Mouse (Mus musculus): ENCODE measurements at regions not wholly inside any gene's neighbourhood (a gene's known extent, or its start where the extent isn't known, plus 50 kb on each side); places are given as distances from the start of the nearest gene placed in this dataset.
A peak's percentile ranks its signal among the peaks of the same experiment; 100 is the strongest.

DNA sequence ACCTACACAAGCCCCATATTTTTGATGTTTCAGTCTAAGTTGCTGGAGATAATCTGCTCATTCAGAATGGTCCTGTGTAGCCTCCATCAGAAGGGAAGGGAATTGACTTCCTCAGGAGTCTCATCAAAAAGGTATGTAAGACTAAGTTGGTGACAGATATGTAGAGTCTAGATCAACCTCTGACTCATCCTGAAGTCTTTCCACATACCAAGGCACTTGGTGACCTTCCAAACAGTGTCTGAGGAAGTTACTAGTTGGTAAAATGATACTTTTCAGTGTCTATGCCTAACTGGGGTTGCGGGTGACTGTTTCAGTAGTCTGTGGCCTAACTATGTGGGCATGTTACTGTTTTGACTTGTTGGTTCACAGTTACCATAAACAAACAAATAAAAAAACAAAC is 133.0 kb upstream of the Plcb4 start:
- H3K4me1 ChIP-seq (ENCODE audit: control insufficient read depth, insufficient read depth, low read length) = no peaks in the 10 kb centered on the region
- TF ChIP-seq POLR2A (IDR thresholded peaks at IDR 0.05; ENCODE audit: borderline replicate concordance, insufficient read depth, low read length) (no peak), CTCF (IDR thresholded peaks at IDR 0.05; ENCODE audit: borderline replicate concordance, insufficient read depth, low read depth, low read length) (no peak)
- whole genome bisulfite sequencing = 98% methylated on average over 1 of the region's 1 CpGs
- H3K27ac ChIP-seq (ENCODE audit: insufficient read depth, low read length) = no peak overlapping the region
- no peak for DNase-seq
- no peak overlapping the region for H3K4me3 ChIP-seq (replicated peaks; ENCODE audit: insufficient read depth, low read depth, low read length)
- H3K27me3 ChIP-seq (ENCODE audit: control insufficient read depth, insufficient read depth, low read length) = no peaks in the 10 kb centered on the region

DNA sequence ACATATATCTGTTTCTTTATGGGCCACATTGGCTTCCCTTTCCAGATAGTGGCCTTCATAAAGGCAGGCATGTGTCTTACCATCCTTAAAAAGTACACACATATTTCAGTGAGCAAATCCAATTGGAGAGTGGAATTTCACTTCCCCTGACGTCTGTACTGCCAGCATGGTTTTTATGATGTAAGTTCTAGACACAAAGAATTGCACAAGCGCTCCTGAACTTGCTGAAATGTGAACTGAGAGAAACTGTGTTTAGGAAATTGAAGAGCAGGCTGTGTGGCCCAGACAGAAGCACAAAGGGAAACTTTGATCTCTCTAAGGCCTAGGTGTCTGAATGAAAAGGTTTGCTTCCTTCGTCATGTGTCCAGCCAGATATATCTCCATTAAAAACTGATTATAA is 129.2 kb upstream of the Plcb4 start:
- DNase-seq = no peak
- no peak overlapping the region for H3K4me3 ChIP-seq (replicated peaks; ENCODE audit: insufficient read depth, low read depth, low read length)
- TF ChIP-seq POLR2A (IDR thresholded peaks at IDR 0.05; ENCODE audit: borderline replicate concordance, insufficient read depth, low read length) (no peak), CTCF (IDR thresholded peaks at IDR 0.05; ENCODE audit: borderline replicate concordance, insufficient read depth, low read depth, low read length) (no peak)
- H3K27me3 ChIP-seq (ENCODE audit: control insufficient read depth, insufficient read depth, low read length) = no peaks in the 10 kb centered on the region
- H3K27ac ChIP-seq (ENCODE audit: insufficient read depth, low read length) = no peak overlapping the region
- WGBS = 87% methylated on average over 3 of the region's 3 CpGs
- no peaks in the 10 kb centered on the region for H3K4me1 ChIP-seq (ENCODE audit: control insufficient read depth, insufficient read depth, low read length)

DNA sequence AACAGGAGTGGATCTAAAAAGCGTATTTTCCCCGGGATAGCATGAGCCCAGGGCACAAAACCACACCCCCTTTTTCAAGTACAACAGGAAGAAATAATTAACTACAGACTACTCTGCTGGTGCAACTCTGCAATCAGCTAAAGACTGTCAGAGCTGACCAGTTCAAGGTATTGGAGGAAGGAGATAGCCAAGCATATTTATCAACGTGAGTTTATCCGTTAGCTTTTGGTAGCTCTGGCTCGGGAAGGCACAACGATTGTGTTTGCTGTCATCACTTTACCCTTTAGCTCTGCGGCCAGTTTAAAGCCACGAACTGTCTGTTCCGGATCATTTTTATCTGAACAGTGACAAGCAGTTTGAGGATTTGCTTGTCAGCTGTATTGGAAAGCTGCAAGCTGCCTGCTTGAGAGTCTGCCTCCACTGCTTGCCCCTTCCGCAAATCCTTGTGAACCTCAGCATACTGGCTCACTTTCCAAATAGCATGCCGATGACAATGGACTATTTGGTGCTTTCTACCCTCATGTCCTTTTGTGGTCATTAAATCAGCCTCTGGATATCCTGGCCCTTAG is 122.4 kb upstream of the Plcb4 start:
- Histone ChIP-seq H3K4me1 (ENCODE audit: control insufficient read depth, insufficient read depth, low read length) (no peaks in the 10 kb centered on the region; the same call in 1 of the 2 replicates), H3K27ac (ENCODE audit: insufficient read depth, low read length) (no peak overlapping the region), H3K27me3 (ENCODE audit: control insufficient read depth, insufficient read depth, low read length) (no peaks in the 10 kb centered on the region), H3K4me3 (replicated peaks; ENCODE audit: insufficient read depth, low read depth, low read length) (no peak overlapping the region)
- TF ChIP-seq CTCF (IDR thresholded peaks at IDR 0.05; ENCODE audit: borderline replicate concordance, insufficient read depth, low read depth, low read length) (no peak), POLR2A (IDR thresholded peaks at IDR 0.05; ENCODE audit: borderline replicate concordance, insufficient read depth, low read length) (no peak)
- WGBS = 90% methylated on average over 11 of the region's 11 CpGs
- no peak for DNase-seq

DNA sequence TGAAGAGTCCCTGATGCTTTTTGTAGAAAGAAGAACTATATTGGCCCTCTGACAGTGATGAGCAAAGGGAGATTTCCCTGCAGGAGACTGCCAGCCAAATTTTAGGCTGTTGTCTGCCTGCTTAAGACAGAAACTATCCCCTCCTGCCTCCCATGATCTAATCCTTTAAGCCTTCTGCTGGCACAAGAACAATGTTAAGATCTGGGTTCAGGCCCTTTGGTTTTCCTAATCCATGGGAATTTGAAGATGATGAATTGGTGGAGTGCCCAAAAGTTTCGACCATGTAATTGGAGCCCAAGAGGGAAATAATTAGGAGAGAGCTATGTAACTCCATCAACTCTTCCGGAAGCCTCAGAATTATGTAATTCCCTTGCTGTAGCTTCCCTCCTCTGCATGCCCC is 120.8 kb upstream of the Plcb4 start:
- TF ChIP-seq CTCF (IDR thresholded peaks at IDR 0.05; ENCODE audit: borderline replicate concordance, insufficient read depth, low read depth, low read length) (no peak), POLR2A (IDR thresholded peaks at IDR 0.05; ENCODE audit: borderline replicate concordance, insufficient read depth, low read length) (no peak)
- DNase-seq = no peak
- WGBS = 47% methylated on average over 2 of the region's 2 CpGs
- H3K27me3 ChIP-seq (ENCODE audit: control insufficient read depth, insufficient read depth, low read length) = no peaks in the 10 kb centered on the region
- H3K4me1 ChIP-seq (ENCODE audit: control insufficient read depth, insufficient read depth, low read length) = no peaks in the 10 kb centered on the region; the same call in 1 of the 2 replicates
- H3K27ac ChIP-seq (ENCODE audit: insufficient read depth, low read length) = no peak overlapping the region
- H3K4me3 ChIP-seq (replicated peaks; ENCODE audit: insufficient read depth, low read depth, low read length) = no peak overlapping the region

DNA sequence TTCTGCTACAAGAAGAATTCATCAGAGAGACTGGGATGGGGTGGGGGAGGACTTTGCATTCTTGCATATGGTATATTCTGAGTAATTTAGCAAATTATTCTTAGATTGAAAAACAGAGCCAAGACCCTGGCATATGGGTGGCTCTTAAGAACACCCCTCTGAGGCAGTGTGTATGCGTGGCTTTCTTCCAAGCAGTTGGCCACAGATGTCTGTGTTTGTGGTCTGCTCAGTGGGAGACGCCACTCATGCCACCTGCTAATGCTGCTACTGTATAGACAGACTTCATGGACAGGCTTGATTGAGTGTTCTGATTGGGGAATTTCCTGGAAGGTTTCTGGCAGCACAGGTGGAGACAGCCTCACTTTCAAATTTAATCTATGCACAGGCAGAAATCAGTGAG is 117.8 kb upstream of the Plcb4 start:
- no peaks in the 10 kb centered on the region for H3K27me3 ChIP-seq (ENCODE audit: control insufficient read depth, insufficient read depth, low read length)
- TF ChIP-seq POLR2A (IDR thresholded peaks at IDR 0.05; ENCODE audit: borderline replicate concordance, insufficient read depth, low read length) (no peak), CTCF (IDR thresholded peaks at IDR 0.05; ENCODE audit: borderline replicate concordance, insufficient read depth, low read depth, low read length) (no peak)
- WGBS = 3% methylated on average over 2 of the region's 2 CpGs
- H3K27ac ChIP-seq (ENCODE audit: insufficient read depth, low read length) = no peak overlapping the region
- DNase-seq = peak; percentile 73 to 83
- H3K4me1 ChIP-seq (ENCODE audit: control insufficient read depth, insufficient read depth, low read length) = no peaks in the 10 kb centered on the region; the same call in 1 of the 2 replicates
- no peak overlapping the region for H3K4me3 ChIP-seq (replicated peaks; ENCODE audit: insufficient read depth, low read depth, low read length)

DNA sequence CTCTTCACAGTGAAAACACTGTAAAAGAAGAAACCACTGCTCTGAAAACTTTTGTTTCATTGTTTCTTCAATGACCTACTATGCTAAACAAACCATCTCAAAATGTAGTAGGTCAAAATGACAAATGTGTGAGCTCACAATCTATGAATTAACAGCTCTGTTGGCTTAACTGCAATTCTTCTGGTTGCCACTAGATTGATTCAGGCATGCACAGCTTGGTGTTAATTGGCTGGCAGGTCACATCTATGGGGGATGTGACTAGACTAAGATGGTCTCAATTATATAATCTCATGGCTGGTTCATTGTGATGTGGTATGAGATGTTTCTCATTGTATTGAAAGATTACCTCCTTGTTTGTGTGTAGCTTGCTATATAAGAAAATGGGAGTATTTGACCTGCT is 116.9 kb upstream of the Plcb4 start:
- Histone ChIP-seq H3K4me1 (ENCODE audit: control insufficient read depth, insufficient read depth, low read length) (no peaks in the 10 kb centered on the region; the same call in 1 of the 2 replicates), H3K27me3 (ENCODE audit: control insufficient read depth, insufficient read depth, low read length) (no peaks in the 10 kb centered on the region), H3K4me3 (replicated peaks; ENCODE audit: insufficient read depth, low read depth, low read length) (no peak overlapping the region), H3K27ac (ENCODE audit: insufficient read depth, low read length) (no peak overlapping the region)
- DNase-seq = no peak
- TF ChIP-seq POLR2A (IDR thresholded peaks at IDR 0.05; ENCODE audit: borderline replicate concordance, insufficient read depth, low read length) (no peak), CTCF (IDR thresholded peaks at IDR 0.05; ENCODE audit: borderline replicate concordance, insufficient read depth, low read depth, low read length) (no peak; the same call in 1 of the 2 replicates)

DNA sequence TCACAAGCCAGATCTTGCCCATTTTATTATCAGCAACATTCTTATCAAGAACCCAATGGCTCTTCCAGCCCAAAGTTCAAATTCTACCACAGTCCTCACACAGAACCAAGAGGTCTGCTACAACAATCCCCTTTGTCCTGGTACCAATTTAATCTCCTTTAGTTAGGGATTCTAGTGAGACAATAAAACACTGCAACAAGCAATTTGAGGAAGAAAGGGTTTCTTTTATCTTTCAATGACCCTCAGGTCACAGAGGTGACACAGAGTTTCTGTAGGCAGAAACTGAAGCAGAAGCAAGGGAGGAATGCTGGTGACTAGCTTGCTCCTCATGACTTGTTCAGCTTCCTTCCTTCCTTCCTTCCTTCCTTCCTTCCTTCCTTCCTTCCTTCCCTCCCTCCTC is 113.9 kb upstream of the Plcb4 start:
- Histone ChIP-seq H3K27me3 (ENCODE audit: control insufficient read depth, insufficient read depth, low read length) (no peaks in the 10 kb centered on the region), H3K4me3 (replicated peaks; ENCODE audit: insufficient read depth, low read depth, low read length) (no peak overlapping the region), H3K27ac (ENCODE audit: insufficient read depth, low read length) (no peak overlapping the region), H3K4me1 (ENCODE audit: control insufficient read depth, insufficient read depth, low read length) (no peaks in the 10 kb centered on the region; the same call in 1 of the 2 replicates)
- no peak for DNase-seq
- TF ChIP-seq POLR2A (IDR thresholded peaks at IDR 0.05; ENCODE audit: borderline replicate concordance, insufficient read depth, low read length) = no peak
- no peak for TF ChIP-seq CTCF (IDR thresholded peaks at IDR 0.05; ENCODE audit: borderline replicate concordance, insufficient read depth, low read depth, low read length)

DNA sequence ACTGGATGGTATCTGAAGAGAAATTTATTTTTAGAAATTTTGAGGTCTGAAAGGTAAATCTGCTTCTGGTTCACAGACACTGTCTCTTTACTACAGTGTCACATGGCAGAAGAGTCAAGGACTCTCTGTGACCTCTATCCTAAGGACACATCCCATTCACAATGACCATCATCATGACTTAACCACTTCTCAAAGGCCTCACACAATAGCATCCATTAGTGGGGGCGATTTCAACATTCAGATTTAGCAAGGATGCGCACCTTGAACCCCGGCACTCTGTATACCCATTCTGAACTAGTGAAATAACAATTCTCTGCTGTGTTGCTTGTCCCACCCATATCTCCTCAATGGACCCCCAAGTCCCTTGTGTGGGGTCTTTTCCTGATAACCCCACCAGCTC is 110.8 kb upstream of the Plcb4 start:
- Histone ChIP-seq H3K27me3 (ENCODE audit: control insufficient read depth, insufficient read depth, low read length) (no peaks in the 10 kb centered on the region), H3K4me1 (ENCODE audit: control insufficient read depth, insufficient read depth, low read length) (no peaks in the 10 kb centered on the region), H3K4me3 (replicated peaks; ENCODE audit: insufficient read depth, low read depth, low read length) (no peak overlapping the region), H3K27ac (ENCODE audit: insufficient read depth, low read length) (no peak overlapping the region)
- TF ChIP-seq POLR2A (IDR thresholded peaks at IDR 0.05; ENCODE audit: borderline replicate concordance, insufficient read depth, low read length) = no peak
- no peak for DNase-seq
- WGBS = 85% methylated on average over 3 of the region's 3 CpGs

Data from cerebellum, adult 2 months (tissue).